Mouse (Mus musculus): ENCODE data around the gene Obscn. TPM values are rescaled to one million over a fixed set of nuclear protein-coding genes. Genes with fewer than 3 reads are reported as not detected.
A peak's percentile ranks its signal among the peaks of the same experiment; 100 is the strongest.
"Not testable (repeated sequence)": the region's sequence is repeated elsewhere in the genome, so short reads cannot be mapped to it uniquely, and the experiment has no call there.

The Obscn gene
- total RNA-seq, 2 experiments from 2014 or later = 436 to 453 TPM

DNA sequence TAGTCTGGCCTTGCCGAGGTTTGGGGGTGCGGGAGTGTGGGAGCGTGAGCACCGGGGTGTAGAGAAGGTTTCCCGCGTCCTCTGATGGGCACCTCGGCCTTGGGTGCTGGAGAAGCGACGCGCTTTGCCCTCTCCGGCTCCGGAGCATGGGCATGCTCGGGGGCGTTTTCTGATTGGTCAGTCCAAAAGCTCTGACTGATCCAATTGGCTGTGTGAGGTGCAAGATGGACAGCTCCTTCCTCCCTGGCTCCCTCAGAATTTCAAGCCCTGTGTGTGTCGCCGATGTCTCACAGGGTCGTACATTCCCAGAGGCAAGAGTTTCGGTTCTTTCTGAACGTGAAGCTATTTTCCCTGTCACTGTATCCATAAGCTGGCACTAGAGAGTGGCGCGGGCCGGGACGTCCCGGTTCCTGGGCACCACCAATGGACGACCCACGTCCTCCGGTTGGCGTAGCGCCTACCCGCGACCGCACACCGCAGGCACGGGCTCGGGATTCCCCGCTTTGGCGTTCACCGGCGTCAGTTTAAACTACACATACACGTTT is 176.2 kb downstream of the Obscn start:
- peak; percentile 80 for DNase-seq

DNA sequence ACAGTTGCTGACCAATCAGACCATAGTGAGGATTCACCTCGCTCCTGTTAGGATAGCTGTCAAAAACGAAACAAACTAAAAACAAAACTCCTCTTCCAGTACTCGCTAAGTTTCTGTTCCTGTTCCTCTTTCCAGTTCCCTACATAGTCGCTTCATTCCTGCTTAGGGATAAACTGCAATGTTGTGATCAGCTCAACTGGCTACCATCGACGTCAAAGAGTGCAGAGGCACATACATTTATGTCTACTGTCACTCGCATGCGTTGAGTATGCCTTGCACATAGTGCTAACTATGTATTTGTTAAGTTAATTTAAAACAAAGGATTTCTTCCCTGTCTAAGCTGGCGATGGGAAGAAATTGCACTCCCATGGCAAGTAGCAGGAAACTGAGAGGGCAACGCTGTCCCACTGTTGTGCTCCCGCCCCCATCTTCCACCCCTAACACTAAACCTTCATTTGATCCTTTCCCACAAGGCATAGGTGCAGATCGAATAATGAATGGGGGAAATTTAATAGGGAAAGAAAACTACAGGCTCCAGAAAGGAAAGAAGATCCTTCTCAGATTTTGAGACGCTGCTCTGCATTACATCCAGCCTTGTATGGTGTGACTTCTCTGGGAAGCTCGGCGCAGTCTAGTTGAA is 176.9 kb downstream of the Obscn start:
- DNase-seq = no peak

DNA sequence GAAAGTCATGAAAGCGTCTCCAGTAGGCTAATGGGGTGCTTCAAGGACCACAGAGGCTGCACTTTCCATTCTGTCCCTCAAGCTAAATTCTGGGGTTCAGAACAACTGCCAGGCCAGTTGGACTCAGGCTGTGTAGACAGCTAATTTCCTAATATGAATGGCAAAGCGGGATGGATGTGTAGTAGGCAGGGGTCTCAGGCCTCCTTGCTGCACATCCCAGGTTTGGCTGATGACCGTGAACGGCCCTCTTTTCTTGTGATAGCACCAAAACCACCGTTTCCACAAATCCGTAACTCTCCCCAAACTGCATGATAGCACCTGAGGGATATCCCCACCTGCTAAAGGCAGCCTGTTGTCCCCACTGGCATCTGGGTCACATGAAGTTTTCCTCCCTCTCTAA is 177.7 kb downstream of the Obscn start:
- no peak for DNase-seq

DNA sequence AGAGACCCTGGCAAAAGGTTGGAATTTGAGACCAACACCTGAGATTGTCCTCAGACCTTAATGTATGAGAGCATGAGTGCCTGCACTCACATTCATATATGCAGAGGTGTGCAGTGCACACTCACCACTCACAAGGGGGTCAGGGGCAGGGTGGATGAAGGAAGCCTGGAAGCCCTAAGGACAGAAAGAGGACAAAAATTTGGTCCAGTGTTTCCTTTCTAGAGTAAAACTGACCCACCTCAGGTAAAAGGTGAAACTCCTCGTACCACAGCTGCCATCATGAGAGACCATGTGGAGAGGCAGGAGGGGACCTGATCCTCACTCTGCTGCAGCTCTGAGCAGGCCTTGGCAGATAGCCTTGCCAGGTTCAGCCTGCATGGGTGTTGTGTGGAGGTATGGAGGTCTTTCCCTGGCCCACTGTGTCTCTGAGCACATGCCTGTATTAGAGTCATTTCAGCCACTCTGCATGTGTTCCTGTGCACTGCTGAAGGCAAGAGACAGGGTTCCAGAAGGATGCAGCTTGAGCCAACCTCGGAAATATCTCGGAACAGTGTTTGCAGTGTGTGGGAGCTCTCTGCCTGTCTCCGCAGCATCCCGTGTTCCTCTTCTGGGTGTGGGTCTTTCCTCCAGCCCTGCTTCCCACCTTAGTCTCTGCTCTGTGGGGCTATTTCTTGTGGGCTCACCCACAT is 178.8 kb downstream of the Obscn start:
- DNase-seq = no peak

DNA sequence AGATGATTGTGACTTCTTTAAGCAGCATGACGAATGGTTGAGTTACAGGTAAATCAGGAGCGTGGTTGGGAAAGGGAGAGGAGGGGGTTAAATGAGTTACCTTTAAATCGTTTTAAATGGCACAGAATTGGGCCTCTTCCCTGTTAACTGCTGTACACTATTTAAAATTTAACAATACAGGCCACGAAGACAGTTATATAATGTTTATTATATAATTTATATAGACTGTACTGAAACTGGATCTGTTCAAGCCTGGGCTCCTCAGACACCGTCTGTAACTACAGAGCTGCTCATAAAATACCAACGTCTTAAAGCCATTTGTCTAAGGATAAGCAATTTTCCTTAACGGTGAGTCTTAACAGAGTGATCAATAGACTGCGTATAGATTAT is 180.3 kb downstream of the Obscn start:
- DNase-seq = no peak

DNA sequence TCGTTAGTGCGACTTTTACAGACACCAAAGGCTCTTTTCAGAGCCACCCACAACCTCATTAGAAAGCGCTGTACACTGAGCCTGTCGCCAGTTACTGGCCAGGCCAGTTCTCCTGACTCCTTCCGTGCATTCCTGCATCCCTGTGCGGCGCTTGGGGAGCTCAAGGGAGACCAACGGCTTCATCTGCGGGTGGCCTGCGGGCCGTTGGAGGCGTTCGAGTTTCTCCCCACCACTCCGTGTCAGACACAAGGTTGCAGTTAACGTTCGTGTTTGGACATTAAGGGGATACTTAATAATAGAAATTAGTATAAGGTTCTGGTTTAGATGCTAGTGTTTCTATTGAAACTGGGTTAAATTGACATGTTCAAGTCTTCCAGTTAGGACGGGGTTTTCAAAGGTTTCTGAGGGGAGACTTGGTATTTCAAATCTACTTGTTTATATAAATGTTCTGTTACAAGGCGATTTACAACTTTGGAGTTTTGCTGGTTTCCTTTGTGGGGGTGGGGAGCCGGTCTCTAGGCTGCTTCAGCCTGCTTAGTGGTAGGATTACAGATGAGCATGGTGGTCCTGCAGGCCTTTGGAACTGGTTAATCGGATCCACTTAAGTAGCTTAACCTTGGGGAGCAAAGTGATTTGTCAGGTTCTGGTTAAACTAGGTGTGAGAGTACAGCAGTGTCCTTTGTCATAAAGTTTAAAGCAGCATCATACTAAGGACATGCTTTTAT is 180.9 kb downstream of the Obscn start:
- DNase-seq = no peak

DNA sequence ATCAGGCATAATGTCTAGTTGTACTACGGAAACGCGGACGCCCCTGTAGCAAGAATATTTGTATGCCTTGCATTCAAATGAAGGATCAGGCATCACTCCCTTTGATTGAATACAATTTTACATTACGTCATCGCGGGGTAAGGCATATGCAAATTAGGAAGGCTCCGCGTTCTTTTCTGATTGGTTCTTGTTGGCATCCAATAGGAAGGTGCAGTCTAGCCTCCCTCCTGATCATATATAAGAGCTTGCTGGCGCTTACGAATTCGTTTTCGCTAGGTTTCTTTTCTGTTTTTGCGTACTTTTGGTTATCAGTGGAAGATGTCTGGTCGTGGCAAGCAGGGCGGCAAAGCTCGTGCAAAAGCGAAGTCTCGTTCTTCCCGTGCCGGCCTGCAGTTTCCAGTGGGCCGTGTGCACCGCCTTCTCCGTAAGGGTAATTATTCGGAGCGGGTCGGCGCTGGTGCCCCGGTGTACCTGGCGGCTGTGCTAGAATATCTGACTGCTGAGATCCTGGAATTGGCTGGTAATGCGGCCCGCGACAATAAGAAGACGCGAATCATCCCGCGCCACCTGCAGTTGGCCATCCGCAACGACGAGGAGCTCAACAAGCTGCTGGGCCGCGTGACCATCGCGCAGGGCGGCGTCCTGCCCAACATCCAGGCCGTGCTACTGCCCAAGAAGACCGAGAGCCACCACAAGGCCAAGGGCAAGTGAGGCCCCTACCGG is 181.6 kb downstream of the Obscn start, which contains the start of the genes Hist3h2a and Trim17:
TSS of gene Hist3h2a (plus strand) at position 266 of the 723 bp plus-strand sequence.
TSS of gene Trim17 (plus strand) at position 266 of the 723 bp plus-strand sequence.
- DNase-seq = peak; percentile 91

DNA sequence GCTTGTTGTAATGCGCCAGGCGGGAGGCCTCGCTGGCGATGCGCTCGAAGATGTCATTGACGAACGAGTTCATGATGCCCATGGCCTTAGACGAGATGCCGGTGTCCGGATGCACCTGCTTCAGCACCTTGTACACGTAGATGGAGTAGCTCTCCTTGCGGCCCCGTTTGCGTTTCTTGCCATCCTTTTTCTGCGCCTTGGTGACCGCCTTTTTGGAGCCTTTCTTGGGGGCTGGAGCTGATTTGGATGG is 182.1 kb downstream of the Obscn start:
- DNase-seq = not testable (repeated sequence)

DNA sequence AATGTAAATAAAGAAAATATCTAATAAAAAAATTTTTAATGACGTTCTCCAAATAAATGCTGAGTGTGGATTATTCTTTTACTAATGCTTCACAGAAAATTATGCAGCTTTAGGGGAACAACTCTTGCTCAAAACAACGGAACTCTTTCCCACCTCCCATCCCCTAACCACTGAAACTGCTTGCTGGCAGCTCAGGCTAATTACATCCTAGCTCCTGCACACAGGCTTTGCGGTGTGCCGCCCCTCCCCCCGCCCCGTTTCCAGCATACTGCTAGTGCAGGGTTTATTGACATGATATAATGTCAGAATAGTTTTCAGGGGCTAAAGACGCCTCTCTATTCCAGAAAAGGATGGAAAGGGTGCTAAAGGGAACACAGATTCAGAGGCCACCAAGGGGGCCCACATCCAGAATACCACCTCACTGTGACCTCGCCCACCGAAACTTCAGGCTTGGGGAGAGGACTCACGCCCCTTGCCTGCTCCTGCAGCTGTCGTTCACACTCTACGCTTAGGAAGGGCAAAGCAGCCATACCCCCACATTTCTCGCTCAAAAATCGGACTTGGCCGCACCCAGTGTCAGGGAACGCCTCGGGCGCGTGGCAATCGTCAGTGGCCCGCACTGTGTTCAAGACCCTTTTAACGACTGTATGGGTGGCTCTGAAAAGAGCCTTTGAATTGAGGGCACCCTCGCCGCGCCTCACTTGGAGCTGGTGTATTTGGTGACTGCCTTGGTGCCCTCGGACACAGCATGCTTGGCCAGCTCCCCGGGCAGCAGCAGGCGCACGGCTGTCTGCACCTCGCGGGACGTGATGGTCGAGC is 182.6 kb downstream of the Obscn start:
- DNase-seq = peak; percentile 33

DNA sequence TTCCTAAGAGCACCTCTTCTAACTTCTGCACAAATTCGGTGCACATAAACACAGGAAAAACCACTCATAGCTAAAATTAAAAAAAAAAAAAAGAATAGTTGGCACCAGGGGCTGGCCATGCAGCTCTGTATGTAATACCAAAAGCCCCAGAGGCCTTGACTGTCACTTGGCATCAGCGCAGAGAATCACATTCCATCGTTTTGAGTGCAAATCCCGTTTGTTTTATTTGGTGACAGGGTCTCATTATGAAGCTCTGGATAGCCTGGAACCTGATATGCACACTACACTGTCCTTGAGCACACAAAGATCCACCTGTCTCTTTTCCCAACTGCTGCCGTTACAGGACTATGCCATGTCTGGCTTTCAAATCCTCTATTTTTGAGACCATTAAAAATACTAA is 185.0 kb downstream of the Obscn start:
- DNase-seq = no peak

DNA sequence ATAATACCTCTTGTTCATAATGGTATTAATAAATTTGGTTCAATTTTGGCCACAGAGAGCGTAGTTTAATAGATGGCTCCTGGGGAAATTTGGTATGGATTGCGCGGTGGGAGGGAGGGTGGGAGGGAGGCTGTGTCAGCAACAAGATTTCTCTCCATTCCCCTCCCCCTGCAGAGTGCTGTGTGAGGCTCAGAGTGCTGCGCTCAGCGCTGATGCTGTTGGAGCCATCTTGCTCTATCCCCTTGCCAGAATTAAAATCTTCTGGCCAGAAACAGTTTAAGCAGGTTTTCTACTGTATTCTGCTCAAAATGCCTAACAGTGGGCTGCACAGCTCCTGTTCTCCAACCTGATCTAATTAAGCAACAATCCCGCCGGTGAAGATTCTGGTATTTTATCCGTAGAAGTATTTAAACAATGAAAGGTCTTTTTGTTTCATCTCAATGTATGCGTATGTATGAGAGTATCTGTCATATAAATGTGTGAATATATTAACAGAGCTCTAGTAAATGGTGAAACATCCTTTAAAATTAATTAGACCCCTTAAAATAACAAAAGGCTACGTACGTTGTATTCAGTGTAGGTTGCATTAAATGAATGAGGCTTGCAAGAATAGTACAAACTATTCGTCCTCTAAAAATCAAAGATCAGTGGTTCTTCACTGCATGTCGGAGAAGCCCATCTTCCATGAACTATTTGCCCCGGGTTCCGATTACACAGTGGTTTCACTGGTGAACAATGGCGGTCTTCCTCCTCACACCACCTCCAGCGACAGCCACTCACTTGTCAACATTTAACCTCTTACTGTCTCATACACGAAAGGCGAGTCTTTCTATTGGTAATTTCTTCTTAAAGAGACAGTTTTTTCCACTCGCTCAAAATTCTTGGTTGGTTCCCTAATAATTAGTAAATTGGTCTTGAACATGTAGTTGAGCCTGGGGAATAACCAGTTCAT is 186.4 kb downstream of the Obscn start:
- DNase-seq = no peak

DNA sequence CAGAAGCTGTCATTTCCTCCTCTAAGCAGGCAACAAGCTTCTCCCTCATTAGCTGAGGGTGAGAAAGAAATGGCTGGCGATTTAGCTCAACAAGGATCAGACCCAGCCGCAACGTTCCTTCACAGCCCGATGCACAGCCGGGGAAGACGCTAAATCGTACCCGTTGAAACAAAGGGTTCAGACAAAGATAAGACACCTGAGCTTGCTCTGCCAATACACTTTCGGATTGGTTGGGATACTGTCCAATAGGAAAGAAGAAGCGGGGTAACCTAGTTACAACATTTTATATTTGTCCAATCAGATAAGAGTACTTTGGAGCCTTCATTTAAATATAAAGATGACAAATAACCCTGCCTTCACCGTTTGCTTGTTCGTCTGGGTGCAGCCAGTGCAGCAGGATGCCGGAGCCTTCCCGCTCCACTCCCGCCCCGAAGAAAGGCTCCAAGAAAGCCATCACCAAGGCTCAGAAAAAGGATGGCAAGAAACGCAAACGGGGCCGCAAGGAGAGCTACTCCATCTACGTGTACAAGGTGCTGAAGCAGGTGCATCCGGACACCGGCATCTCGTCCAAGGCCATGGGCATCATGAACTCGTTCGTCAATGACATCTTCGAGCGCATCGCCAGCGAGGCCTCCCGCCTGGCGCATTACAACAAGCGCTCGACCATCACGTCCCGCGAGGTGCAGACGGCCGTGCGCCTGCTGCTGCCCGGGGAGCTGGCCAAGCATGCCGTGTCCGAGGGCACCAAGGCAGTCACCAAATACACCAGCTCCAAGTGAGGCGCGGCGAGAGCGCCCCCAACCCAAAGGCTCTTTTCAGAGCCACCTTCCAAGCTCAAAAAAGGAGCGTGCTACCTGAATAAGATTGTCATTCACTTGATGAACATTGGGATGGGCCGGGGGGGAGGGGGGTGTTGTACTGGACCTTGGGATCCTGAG is 187.4 kb downstream of the Obscn start, which contains the start of gene Hist3h2ba:
TSS of gene Hist3h2ba (plus strand) at position 379 of the 938 bp plus-strand sequence.
- no peak for DNase-seq

DNA sequence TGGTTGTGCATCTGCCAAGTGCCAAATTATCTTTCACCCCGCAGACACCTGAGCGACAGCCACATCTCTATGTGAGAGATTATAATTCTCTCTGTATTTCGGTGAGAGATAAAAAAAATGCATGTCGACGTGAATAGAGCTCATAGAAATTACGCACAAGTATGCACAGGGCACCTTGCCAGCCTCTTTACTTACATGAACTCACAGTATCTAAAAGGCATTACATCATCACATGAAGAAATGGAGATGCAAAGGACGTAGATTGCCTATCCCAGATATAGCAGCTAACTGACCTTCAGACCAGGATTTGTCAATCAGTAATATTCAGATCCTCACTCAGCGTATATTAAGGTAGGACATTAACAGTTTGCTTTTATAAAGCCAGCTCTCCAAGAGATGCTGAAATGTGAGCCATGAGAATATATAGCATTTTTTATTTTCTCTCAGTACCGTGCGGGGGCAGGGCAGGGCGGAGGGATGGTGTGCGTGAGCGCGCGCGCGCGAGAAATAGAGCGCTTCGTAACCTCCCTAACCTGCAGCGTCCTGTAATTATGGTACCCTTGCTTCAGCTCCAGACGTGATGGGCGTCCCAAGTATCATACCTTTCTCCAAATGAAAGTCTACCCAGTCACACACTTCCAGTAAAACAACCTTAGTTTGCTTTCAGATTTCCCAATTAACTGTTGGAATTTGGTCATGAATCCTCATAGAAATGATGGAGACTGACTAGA is 188.2 kb downstream of the Obscn start:
- DNase-seq = no peak

DNA sequence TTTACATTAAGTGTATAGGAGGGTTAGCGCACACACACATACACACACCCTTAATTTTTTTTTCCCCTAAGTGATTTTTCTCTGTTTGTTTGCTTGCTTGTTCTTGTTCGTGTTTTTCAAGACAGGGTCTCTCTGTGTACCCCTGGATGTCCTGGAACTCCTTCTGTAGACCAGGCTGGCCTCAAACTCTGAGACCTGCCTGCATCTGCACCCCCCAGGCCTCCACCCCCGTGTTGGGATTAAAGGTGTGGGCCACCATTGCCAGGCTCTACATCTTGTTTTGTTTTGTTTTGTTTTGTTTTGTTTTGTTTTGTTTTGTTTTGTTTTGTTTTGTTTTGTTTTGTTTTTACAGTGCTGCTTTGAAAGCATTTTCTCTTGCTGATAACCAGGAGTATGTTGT is 188.9 kb downstream of the Obscn start:
- no peak for DNase-seq
